Mouse (Mus musculus): ENCODE measurements around the gene Polr3c. TPM values are rescaled to one million over a fixed set of nuclear protein-coding genes. Genes with fewer than 3 reads are reported as not detected.
A peak's percentile ranks its signal among the peaks of the same experiment; 100 is the strongest.
"Not testable (repeated sequence)": the region's sequence is repeated elsewhere in the genome, so short reads cannot be mapped to it uniquely, and the experiment has no call there.

Gene Polr3c
- total RNA-seq, 2 experiments from 2014 or later, result 22.2 to 26.1 TPM

DNA sequence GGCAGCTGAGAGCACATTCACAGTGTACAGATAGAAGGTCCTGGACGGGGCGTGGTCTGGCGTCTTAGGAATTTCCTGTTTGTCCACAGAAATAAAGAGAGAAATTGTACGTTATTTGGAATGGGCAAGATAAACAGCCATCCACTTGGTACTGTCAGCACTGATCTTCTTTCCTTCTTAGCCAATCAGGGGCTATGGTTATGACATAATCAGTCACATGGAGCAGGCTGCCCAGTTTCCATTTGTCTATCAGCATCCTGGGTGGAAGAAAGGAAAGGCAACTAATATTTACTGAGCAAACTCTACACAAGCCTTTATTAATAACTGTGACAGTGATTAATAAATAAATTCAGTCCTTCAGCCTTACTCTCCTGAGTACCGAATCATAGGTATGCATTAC is 13.1 kb downstream of the Polr3c start:
- no peak for DNase-seq
- intact Hi-C loops (cut with DNase I), result no loop called here

DNA sequence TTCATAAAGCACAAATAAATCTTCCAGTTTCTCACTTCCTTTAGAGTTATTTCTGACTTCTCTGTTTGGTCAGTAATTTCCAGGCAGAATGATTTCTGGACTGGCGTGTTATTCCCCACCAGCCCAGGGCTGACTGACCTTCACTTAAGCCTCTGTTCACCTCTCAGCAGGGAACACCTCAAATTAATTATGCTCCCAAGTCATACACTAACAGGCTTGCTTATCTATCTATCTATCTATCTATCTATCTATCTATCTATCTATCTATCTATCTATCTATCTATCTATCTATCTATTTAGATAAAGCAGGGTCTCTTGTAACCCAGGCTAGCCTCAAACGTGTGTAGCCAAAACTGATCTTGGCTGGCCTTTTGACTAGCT is 18.8 kb downstream of the Polr3c start:
- intact Hi-C loops (cut with DNase I), result loop anchor here (2.0 to 5.0 kb wide), 2 partner anchors 41 to 162 kb away; no protein-coding TSS in a partner anchor
- no peak for DNase-seq

DNA sequence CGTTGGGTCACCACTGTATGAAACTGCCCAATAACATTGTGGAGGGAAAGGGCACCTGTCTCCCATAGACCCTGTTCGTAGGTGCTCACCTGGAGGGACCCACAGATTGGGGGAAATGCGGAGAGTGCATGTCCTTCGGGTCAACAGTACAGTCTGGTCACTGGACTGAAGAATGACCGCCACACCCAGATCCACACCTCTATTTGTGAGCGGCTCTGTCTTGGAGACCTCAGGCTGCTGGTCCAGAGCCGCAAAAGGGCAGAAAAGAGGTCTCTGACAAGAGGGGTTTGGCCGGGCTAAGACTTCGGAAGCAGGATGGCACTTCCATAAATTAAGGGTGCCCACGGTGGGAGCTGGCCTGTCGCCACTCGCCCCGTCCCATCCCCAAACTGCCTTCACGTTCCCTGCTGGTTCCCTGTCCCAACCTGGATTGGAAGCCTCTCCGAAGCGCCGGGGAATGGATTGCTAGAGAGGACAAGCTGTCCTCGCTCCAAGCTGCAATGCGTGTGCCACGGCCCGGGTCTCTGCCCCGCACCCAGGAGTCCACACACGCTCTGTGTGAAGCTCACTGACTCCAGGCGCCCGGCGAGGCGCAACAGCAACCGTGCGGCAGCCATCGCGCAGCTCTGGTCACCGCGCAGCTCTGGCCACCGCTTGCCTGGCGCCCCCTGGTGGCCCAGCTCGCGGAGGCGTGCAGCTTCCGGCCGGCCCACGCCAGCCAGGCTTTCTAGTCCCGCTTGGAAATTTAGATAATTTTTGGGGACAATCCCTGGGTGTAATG is 19.3 kb downstream of the Polr3c start, which contains the start of gene Nudt17:
Gene Nudt17, minus strand, starts transcription at position 660 of the 781 bp plus-strand sequence.
- DNase-seq, result peak; percentile 88 to 91
- intact Hi-C loops (cut with DNase I), result loop anchor here (2.0 to 5.0 kb wide), 2 partner anchors 41 to 161 kb away; no protein-coding TSS in a partner anchor

DNA sequence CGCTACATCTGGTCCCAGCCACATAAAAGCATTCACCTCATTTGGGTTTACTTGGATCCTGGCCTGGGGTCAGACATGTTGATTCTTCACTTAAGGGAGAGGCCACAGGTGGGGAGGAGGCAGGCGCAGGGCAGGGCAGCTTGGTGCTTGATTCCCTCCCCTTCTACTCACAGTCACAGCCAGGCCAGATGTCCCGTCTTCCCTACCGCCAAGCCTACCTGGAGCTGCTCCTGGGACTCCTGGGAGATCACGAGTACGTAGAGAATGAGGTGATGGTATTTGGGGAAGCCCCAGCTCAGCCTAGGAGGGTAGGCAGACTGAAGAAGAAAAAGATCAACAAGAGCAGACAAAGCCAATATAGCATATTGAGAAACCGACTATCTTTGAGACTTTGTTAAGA is 20.4 kb downstream of the Polr3c start:
- intact Hi-C loops (cut with DNase I), result loop anchor here (5.0 kb wide), 1 partner anchor 40 kb away; no protein-coding TSS in a partner anchor
- DNase-seq, result no peak

DNA sequence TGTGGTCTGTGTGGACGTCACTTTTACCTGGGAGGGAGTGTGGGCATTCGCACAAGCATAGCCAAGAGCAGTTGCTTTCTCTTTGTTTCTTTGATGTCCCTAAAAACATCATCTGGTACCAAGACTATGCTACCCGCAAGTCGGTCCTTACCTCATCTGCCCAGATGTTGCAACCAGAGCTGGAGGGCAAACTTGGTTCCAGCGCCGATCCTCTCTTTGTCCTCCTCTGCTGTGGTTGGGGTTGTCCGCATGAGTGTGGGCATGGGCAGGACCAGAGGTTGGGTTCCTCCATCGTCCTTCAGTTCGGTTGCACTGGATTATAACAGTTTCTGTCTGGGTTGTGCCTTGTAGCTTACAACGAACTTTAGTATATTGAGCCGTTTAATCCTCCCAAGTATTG is 21.2 kb downstream of the Polr3c start:
- no peak for DNase-seq
- intact Hi-C loops (cut with DNase I), result loop anchor here (5.0 kb wide), 1 partner anchor 39 kb away; no protein-coding TSS in a partner anchor

DNA sequence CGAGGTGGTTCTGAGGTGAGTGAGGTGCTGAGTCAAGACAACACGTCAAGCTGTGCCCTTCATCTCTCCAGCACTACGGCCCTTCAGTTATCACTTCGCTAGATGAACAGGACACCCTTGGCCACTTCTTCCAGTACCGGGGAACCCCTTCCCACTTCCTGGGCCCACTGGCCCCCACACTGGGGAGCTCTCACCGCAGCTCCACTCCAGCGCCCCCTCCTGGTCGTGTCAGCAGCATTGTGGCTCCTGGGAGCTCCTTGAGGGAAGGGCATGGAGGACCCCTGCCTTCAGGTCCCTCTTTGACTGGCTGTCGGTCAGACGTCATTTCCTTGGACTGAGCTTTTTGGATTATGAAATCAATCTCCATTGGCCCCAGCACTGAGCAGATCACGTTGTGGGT is 22.6 kb downstream of the Polr3c start:
- DNase-seq, result peak in 1 of 2 experiments; percentile 38
- intact Hi-C loops (cut with DNase I), result loop anchor here (5.0 kb wide), 1 partner anchor 37 kb away; no protein-coding TSS in a partner anchor

DNA sequence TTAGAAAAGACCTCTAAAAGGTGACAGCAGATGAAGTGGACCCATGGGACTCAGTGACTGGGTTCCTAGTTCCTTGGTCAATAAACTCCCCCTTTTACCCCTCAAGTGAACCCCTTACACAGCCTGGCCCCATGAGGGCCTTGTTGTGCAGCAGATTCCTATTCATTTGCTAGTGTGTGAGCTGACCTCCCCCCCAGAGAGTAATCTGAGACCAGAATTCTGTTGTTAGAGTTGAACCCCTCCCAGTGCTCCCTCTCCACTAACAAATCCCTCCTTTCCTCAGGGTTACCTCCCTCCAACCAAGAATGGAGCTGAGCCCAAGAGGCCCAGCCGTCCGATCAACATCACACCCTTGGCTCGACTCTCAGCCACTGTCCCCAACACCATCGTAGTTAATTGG is 26.4 kb downstream of the Polr3c start:
- DNase-seq, result no peak
- intact Hi-C loops (cut with DNase I), result no loop called here

DNA sequence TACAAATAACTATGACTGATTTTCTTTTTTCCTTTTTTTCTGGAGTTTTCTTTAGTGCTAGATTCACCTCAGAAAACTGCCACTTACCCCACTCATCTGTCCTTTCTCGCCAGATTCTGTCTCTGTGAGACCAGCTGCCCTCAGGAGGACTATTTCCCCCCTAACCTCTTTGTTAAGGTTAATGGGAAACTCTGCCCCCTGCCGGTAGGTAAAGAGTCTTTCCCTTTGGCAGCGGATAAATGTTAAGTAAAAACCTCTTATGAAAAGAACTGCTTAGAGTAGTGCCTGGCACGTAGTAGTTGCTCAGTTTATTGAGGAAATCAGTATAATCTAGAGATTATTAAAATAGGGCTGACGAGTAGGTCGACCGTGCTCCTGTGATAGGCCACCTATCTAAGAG is 27.1 kb downstream of the Polr3c start:
- intact Hi-C loops (cut with DNase I), result no loop called here
- peak in 1 of 2 experiments; percentile 61 for DNase-seq

DNA sequence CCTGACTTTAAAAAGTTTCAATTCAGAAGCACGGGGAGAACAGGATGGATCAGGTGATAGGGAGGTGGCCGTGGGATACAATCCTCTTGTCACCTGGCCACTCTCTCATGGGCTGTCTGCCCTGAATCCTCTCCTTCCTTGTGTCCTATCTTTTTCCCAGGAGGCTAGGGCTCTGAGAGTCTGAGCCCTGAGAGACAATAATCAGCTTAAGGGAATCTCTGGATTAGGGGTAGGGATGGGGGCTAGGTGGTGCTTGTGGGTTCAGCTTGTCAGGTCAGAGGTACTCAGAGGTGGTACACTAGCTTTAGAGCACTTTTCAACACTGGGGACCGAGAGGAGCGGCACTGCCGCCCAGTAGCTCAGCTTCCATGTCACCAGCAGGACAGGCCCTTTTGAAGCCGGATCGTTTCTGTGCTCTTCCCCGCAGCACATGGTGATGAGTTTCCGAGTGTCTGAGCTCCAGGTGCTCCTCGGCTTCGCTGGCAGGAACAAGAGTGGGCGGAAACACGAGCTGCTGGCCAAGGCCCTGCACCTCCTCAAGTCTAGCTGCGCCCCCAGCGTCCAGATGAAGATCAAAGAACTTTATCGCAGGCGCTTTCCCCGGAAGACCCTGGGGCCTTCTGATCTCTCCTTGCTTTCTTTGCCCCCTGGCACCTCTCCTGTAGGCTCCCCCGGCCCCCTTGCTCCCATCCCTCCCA is 28.3 kb downstream of the Polr3c start:
- no peak for DNase-seq
- intact Hi-C loops (cut with DNase I), result loop anchor here (5.0 kb wide), 1 partner anchor 62 kb away; the partner anchor contains the start of genes Gm42957 and Pex11b

DNA sequence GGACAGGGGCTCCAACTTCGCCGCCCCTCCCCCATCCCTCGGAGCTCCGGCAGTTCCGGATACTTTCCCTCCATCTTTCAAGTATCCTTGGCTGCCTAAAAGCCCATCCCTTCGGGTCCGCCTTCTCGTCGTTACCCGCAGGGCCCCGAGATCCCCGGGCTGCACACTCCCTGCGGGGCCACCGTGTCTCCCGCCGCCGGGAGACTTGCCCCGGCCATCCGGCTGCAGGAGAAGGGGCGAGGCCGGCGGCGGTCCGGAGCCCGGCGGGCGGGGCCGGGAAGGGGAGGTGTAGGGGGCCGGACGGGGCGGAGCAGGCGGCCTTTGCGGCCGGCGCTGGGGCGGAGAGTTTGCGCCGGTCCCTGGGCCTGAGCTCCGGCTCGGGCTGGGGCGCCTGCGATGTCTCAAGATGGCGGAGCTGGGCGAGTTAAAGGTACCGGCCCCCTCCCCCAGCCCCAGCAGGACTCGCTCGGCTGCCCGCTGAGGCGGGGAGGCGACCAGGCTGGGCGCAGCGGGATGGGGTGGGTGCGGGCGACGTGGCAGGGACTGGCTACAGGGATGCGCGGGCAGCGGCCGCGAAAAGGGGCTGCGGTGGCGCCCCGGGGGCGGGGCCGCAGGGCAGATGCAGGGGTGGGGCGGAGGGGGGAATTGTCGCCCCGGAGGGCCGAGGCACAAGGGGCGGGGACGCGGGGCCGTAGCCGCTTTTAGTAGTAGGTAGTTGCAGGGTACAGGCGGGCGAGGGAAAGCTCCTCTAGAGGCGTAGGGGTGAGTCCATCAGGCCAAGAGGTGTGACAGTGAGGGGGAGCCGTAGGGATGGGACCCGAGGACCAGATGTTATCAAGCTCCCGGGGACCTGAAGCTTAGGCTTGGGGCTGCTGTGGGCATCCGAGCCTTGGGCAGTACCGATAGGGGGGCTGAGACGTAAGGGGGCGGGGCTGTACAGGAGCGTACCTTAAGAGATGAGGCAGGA is 30.4 kb downstream of the Polr3c start:
- intact Hi-C loops (cut with DNase I), result loop anchor here (5.0 kb wide), 1 partner anchor 60 kb away; the partner anchor contains the start of genes Gm42957 and Pex11b
- peak; percentile 92 to 95 for DNase-seq

DNA sequence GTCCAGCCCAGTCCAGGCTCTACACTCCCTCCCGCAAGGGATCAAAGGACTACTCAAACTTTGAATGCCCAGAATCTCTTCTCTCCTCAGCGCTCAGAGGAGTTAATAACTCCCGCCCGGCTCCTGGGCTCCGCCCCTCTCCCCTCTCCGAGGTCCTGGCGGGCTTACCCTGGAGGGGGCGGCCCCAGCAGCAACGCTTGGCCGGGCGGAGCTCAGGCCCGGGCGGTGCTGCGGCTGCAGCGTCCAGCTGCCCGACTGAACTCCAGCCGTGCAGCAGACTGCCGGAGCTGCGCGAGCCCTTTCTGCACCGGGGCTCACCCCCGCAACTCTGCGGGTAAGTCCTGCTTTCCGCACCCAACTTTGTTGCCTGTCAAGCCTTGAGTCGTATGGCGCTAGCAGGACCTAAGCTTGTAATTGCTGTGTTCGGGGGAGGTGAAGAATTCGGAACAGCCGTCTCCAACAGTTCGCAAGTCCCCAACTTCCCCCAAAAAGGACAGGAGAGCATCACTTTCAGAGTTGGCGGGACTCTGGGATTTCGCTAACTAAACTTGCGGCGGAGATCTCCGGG is 31.1 kb downstream of the Polr3c start, which contains the start of gene Pias3:
Gene Pias3, plus strand, starts transcription at position 187 of the 568 bp plus-strand sequence.
- intact Hi-C loops (cut with DNase I), result loop anchor here (5.0 kb wide), 1 partner anchor 59 kb away; the partner anchor contains the start of genes Gm42957 and Pex11b
- DNase-seq, result peak; percentile 88 to 91

DNA sequence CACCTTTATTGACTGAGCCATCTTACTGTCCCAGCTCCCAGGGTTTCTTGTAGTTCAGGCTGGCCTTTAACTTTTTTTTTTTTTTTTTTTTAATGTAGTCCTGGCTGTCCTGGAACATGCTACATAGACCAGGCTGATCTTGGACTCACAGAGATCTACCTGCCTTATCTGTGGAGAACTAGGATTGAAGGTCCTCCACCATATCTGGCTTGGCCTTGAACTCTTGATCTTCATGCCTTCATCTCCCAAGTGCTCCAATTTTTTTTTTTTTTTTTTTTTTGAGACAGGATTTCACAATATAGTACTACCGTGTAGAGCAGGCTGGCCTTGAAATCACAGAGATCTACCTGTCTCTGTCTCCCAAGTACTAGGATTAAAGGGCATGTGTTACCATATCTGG is 33.8 kb downstream of the Polr3c start:
- DNase-seq, result no peak
- intact Hi-C loops (cut with DNase I), result no loop called here

DNA sequence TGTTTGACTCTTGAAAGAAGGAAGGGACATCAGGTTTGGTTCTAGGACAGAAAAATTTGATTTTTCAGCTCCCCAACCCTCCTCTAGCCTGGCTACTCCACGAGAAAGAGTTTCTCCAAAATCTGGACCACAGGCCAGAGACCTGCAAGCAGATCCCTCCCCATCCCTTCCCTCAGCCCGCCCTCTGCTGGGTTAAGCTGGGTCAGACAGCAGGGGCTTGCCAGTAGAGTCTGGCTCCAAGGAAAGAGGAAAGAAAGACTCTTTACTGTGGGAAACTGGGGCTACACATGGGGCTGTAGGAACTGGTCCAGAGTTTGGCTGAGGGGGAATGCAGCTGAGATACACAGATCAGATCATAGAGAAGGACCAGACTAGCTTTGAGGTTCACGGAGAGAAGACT is 34.9 kb downstream of the Polr3c start:
- peak; percentile 63 to 76 for DNase-seq
- intact Hi-C loops (cut with DNase I), result no loop called here

DNA sequence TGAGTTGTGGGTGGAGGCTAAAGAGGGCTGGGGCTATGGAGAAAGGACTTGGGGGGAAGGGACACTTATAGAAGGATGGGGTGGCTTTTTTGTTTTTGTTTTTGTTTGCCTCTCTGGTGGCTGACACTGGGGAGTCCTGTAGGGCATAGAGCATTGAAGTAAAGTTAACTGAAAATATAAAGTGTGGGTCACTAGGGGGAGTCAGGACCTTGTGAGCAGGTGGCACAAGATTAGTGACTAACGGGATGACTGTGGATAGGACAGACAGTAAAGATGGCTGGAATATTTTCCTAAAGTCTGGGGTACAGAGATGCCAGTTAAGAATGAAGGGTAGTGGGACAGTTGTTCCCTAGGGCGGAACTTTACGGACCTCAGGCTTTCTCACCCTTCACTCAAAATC is 37.1 kb downstream of the Polr3c start:
- intact Hi-C loops (cut with DNase I), result no loop called here
- no peak for DNase-seq

DNA sequence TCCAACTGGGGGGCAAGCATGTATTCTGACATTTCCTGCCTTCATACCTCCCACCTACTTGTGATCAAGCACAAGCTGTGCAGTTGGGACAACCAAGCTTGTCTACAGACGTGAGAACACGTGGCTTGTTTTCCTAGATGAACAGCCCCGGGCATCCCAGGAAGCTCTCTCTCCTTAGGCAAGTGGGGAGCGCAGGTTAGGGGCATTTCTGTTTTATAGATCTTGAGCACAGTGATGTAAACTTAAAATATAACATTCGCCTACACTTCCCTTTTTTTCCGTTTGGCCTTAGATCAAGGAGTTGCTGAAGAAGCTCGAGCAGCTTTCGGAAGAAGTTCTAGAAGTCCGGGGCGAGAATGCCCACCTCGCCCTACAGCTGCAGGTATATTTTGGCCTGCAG is 38.6 kb downstream of the Polr3c start:
- no peak for DNase-seq
- intact Hi-C loops (cut with DNase I), result no loop called here

DNA sequence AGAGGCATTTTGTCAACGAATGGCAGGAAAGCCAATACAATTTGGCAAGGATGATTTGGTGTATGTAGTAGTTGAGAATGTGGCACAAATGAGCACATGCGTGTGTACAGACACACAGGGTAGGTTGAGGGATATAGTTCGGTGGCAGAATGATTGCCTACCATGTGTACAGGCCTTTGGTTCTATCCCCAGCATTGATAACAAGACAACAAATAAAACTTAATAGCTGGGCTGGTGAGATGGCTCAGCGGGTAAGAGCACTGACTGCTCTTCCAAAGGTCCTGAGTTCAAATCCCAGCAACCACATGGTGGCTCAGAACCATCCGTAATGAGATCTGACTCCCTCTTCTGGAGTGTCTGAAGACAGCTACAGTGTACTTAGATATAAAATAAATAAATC is 41.4 kb downstream of the Polr3c start:
- DNase-seq; intact Hi-C loops (cut with DNase I): not testable (repeated sequence)

DNA sequence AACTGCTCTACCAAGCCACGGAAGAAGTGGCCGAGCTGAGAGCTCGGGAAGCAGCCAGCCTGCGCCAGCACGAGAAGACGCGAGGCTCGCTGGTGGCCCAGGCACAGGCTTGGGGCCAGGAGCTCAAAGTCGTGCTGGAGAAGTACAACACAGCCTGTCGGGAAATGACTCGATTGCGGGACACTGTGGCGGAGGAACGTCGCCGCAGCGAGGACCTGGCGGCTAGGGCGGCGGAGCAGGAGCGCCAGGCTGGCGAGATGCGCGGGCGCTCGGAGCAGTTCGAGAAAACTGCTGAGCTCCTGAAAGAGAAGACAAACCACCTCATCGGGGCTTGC is 42.6 kb downstream of the Polr3c start:
- intact Hi-C loops (cut with DNase I), result no loop called here
- DNase-seq, result peak in 1 of 2 experiments; percentile 32

DNA sequence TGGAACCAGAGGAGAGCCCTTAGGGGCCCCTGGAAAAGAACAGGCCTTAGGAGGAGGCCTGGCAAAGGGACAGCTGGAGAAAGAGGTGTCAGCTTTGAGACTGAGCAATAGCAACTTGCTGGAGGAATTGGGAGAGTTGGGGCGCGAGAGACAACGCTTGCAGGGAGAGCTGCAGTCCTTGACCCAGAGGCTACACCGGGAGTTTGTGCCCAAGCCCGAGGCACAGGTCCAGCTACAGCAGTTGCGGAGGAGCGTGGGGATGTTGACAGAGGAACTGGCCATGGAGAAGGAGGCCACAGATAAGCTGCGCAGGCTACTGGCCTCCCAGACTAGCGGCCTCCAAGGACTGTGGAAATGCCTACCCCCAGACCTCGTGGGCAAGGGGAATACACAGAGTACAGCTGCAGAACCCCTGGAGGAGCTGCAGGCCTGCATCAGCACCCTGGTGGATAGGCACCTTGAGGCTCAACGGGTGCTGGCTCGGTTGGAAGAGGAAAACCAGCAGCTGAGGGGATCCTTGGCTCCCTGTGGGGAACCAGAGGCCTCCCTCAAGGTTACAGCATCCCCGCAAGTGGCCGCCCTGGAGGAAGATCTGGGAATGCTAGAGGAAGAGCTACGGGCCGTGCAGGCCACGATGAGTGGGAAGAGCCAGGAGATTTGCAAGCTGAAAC is 43.1 kb downstream of the Polr3c start:
- DNase-seq, result peak in 1 of 2 experiments; percentile 34
- intact Hi-C loops (cut with DNase I), result no loop called here

DNA sequence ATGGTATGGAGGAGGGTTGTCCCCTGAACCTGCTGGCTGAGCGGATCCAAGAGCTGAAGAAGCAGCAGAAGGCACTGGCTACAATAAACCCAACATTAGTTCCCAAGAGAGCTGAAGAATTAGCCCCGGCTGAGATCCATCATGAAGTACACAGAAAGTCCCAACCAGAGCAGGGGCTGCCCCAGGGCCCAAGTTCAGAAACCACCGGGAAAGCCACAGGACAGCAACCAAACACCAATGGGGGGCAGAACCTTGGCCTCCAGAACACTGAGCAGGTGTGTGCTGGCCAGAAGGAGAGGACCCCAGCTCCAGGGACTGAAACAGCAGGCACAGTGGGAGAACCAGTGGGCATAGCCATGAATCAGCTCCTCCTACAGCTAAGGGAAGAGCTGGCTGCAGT is 43.9 kb downstream of the Polr3c start:
- no peak for DNase-seq
- intact Hi-C loops (cut with DNase I), result no loop called here
